Mouse (Mus musculus): ENCODE results near the gene Uqcrh.

Gene Uqcrh

GRCm38 (mm10) chr4:116057559-116057958, 17.3 kb downstream of the Uqcrh start:
- DNase-seq (ENCODE audit: low spot score in 2 of 2) = no peak

GRCm38 (mm10) chr4:116053399-116053961, 21.4 kb downstream of the Uqcrh start, which contains the start of gene Nsun4:
Nsun4 (minus strand) TSS chr4:116053876.
- peak; percentile 92 to 93 for DNase-seq (ENCODE audit: low spot score in 2 of 2)

- DNase-seq (ENCODE audit: low spot score in 2 of 2) = no peak
Measured at GRCm38 (mm10) chr4:116052526-116053293, 22.2 kb downstream of the Uqcrh start.

- no peak for DNase-seq (ENCODE audit: low spot score in 2 of 2)
Measured at GRCm38 (mm10) chr4:116049211-116049610, 25.7 kb downstream of the Uqcrh start.

GRCm38 (mm10) chr4:116048130-116048920, 26.5 kb downstream of the Uqcrh start:
- no peak for DNase-seq (ENCODE audit: low spot score in 2 of 2)

GRCm38 (mm10) chr4:116047681-116048080, 27.2 kb downstream of the Uqcrh start:
- no peak for DNase-seq (ENCODE audit: low spot score in 2 of 2)

GRCm38 (mm10) chr4:116046604-116047003, 28.3 kb downstream of the Uqcrh start:
- DNase-seq (ENCODE audit: low spot score in 2 of 2) = no peak

- DNase-seq (ENCODE audit: low spot score in 2 of 2) = no peak
Measured at GRCm38 (mm10) chr4:116042186-116042585, 32.7 kb downstream of the Uqcrh start.

- DNase-seq (ENCODE audit: low spot score in 2 of 2) = no peak
Measured at GRCm38 (mm10) chr4:116040466-116040865, 34.4 kb downstream of the Uqcrh start.

- DNase-seq (ENCODE audit: low spot score in 2 of 2) = peak; percentile 69 to 70
Measured at GRCm38 (mm10) chr4:116033374-116033773, 41.5 kb downstream of the Uqcrh start.

- DNase-seq (ENCODE audit: low spot score in 2 of 2) = no peak
Measured at GRCm38 (mm10) chr4:116032906-116033305, 42.0 kb downstream of the Uqcrh start.

GRCm38 (mm10) chr4:116017902-116018746, 56.7 kb downstream of the Uqcrh start, which contains the start of gene Faah:
Faah (minus strand) TSS chr4:116017926.
- DNase-seq (ENCODE audit: low spot score in 2 of 2) = no peak

GRCm38 (mm10) chr4:116017300-116017901, 57.5 kb downstream of the Uqcrh start:
- DNase-seq (ENCODE audit: low spot score in 2 of 2) = peak; percentile 72 to 78
